Mouse (Mus musculus): ENCODE results near the gene Hist1h3g. TPM values are rescaled to one million over a fixed set of nuclear protein-coding genes. Genes with fewer than 3 reads are reported as not detected.
"Not testable (repeated sequence)": the region's sequence is repeated elsewhere in the genome, so short reads cannot be mapped to it uniquely, and the experiment has no call there.

The Hist1h3g gene
- total and polyA plus RNA-seq, 2 experiments from 2014 or later: 1.4 to 544 TPM

GRCm38 (mm10) chr13:23572218-23573033, 37.2 kb downstream of the Hist1h3g start:
- Histone ChIP-seq H3K4me2 (ENCODE audit: low read depth, low read length) (peak overlapping the region; percentile 59), H3K36me3 (ENCODE audit: insufficient read depth, low read length) (no peaks in the 10 kb centered on the region), H3K27ac (peak overlapping the region; percentile 95), H3K9ac (replicated peaks; ENCODE audit: low read length) (peak overlapping the region; percentile 51), H3K4me3 (ENCODE audit: low read length) (peak overlapping the region; percentile 39), H3K9me3 (ENCODE audit: low read length) (no peaks in the 10 kb centered on the region), H3K4me1 (ENCODE audit: insufficient read depth, low read length) (peaks cover 7% of the 10 kb centered on the region; the same call in 1 of the 2 replicates), H3K27me3 (ENCODE audit: insufficient read depth, low read length) (no peaks in the 10 kb centered on the region)
- no peak for TF ChIP-seq CTCF (IDR thresholded peaks at IDR 0.05; ENCODE audit: low read depth)
- ATAC-seq (no peak), DNase-seq (ENCODE audit: low spot score) (no peak)
- WGBS: 44% methylated on average over 2 of the region's 2 CpGs

- Histone ChIP-seq H3K4me2 (ENCODE audit: low read depth, low read length) (peak overlapping the region; percentile 59), H3K27ac (peak overlapping the region; percentile 81), H3K4me3 (ENCODE audit: low read length) (peak overlapping the region; percentile 39)
- not testable (repeated sequence) for H3K9me3 ChIP-seq (ENCODE audit: low read length); DNase-seq (ENCODE audit: low spot score); H3K4me1 ChIP-seq (ENCODE audit: insufficient read depth, low read length); H3K9ac ChIP-seq (replicated peaks; ENCODE audit: low read length); H3K36me3 ChIP-seq (ENCODE audit: insufficient read depth, low read length); ATAC-seq; H3K27me3 ChIP-seq (ENCODE audit: insufficient read depth, low read length)
- WGBS: 9% methylated on average over 17 of the region's 20 CpGs
These were observed 38.0 kb downstream of the Hist1h3g start for GRCm38 (mm10) chr13:23573034-23573897.

GRCm38 (mm10) chr13:23573898-23574524, 38.8 kb downstream of the Hist1h3g start, which contains the start of the genes Hist1h2bf and Hist1h2ad:
TSS of gene Hist1h2bf (minus strand) at chr13:23574196.
TSS of gene Hist1h2ad (plus strand) at chr13:23574381.
- peak within 1 kb of the TSS; percentile 32 for H3K4me3 ChIP-seq (ENCODE audit: low read length)
- peak within 1 kb of the TSS; percentile 59 for H3K4me2 ChIP-seq (ENCODE audit: low read depth, low read length)
- not testable (repeated sequence) for H3K4me1 ChIP-seq (ENCODE audit: insufficient read depth, low read length); H3K9me3 ChIP-seq (ENCODE audit: low read length); H3K9ac ChIP-seq (replicated peaks; ENCODE audit: low read length); H3K27me3 ChIP-seq (ENCODE audit: insufficient read depth, low read length); H3K36me3 ChIP-seq (ENCODE audit: insufficient read depth, low read length)
- H3K27ac ChIP-seq: peak within 1 kb of the TSS; percentile 81
- ATAC-seq (peak; percentile 95), DNase-seq (ENCODE audit: low spot score) (peak; percentile 99)
- WGBS: under 1% methylated on average over 30 of the region's 42 CpGs

GRCm38 (mm10) chr13:23574546-23575170, 39.4 kb downstream of the Hist1h3g start:
- H3K4me2 ChIP-seq (ENCODE audit: low read depth, low read length): peak overlapping the region; percentile 59
- not testable (repeated sequence) for H3K4me1 ChIP-seq (ENCODE audit: insufficient read depth, low read length); H3K27me3 ChIP-seq (ENCODE audit: insufficient read depth, low read length); H3K9me3 ChIP-seq (ENCODE audit: low read length); H3K9ac ChIP-seq (replicated peaks; ENCODE audit: low read length); H3K36me3 ChIP-seq (ENCODE audit: insufficient read depth, low read length); DNase-seq (ENCODE audit: low spot score)
- peak overlapping the region; percentile 81 for H3K27ac ChIP-seq
- peak; percentile 18 for ATAC-seq
- under 1% methylated on average over 5 of the region's 39 CpGs for WGBS
- peak overlapping the region; percentile 32 for H3K4me3 ChIP-seq (ENCODE audit: low read length)

- peak; percentile 69 for ATAC-seq
- peak within 1 kb of the TSS; percentile 42; the same call in 1 of the 2 replicates for H3K9ac ChIP-seq (replicated peaks; ENCODE audit: low read length)
- H3K27ac ChIP-seq: peak within 1 kb of the TSS; percentile 70
- WGBS: under 1% methylated on average over 18 of the region's 18 CpGs
- H3K4me1 ChIP-seq (ENCODE audit: insufficient read depth, low read length): peaks cover 3% of the 10 kb centered on the region; the same call in 1 of the 2 replicates
- TF ChIP-seq CTCF (IDR thresholded peaks at IDR 0.05; ENCODE audit: low read depth): no peak
- peak; percentile 88 for DNase-seq (ENCODE audit: low spot score)
- no peaks in the 10 kb centered on the region for H3K9me3 ChIP-seq (ENCODE audit: low read length)
- H3K27me3 ChIP-seq (ENCODE audit: insufficient read depth, low read length): no peaks in the 10 kb centered on the region
- H3K4me2 ChIP-seq (ENCODE audit: low read depth, low read length): peak within 1 kb of the TSS; percentile 52
- peak within 1 kb of the TSS; percentile 32 for H3K4me3 ChIP-seq (ENCODE audit: low read length)
- H3K36me3 ChIP-seq (ENCODE audit: insufficient read depth, low read length): no peaks in the 10 kb centered on the region
These were observed 40.1 kb downstream of the Hist1h3g start, which contains the start of gene Hist1h3d for GRCm38 (mm10) chr13:23575271-23575851. TSS of gene Hist1h3d (plus strand) at chr13:23575763.

GRCm38 (mm10) chr13:23575864-23576313, 40.7 kb downstream of the Hist1h3g start:
- peak overlapping the region; percentile 32 for H3K4me3 ChIP-seq (ENCODE audit: low read length)
- H3K9ac ChIP-seq (replicated peaks; ENCODE audit: low read length): peak overlapping the region; percentile 42; the same call in 1 of the 2 replicates
- H3K36me3 ChIP-seq (ENCODE audit: insufficient read depth, low read length); DNase-seq (ENCODE audit: low spot score); H3K9me3 ChIP-seq (ENCODE audit: low read length); H3K27me3 ChIP-seq (ENCODE audit: insufficient read depth, low read length); ATAC-seq; H3K4me1 ChIP-seq (ENCODE audit: insufficient read depth, low read length): not testable (repeated sequence)
- peak overlapping the region; percentile 70 for H3K27ac ChIP-seq
- H3K4me2 ChIP-seq (ENCODE audit: low read depth, low read length): peak overlapping the region; percentile 52
- 0% methylated on average over 13 of the region's 40 CpGs for WGBS
